Mouse (Mus musculus): Measurements from ENCODE around the gene Cd3g.
A peak's percentile ranks its signal among the peaks of the same experiment; 100 is the strongest.
"Not testable (repeated sequence)": the region's sequence is repeated elsewhere in the genome, so short reads cannot be mapped to it uniquely, and the experiment has no call there.

The Cd3g gene

GRCm38 (mm10) chr9:44986242-44986781 lies 6.1 kb upstream of the Cd3g start:
- DNase-seq (ENCODE audit: low read depth) = peak; percentile 68

GRCm38 (mm10) chr9:44985721-44986161 lies 5.5 kb upstream of the Cd3g start:
- no peak for DNase-seq (ENCODE audit: low read depth)

- no peak for DNase-seq (ENCODE audit: low read depth)
Measured at GRCm38 (mm10) chr9:44983001-44983400, 2.8 kb upstream of the Cd3g start.

- no peak for DNase-seq (ENCODE audit: low read depth)
Measured at GRCm38 (mm10) chr9:44982531-44982930, 2.3 kb upstream of the Cd3g start.

- DNase-seq (ENCODE audit: low read depth) = no peak
Measured at GRCm38 (mm10) chr9:44982081-44982480, 1.9 kb upstream of the Cd3g start.

GRCm38 (mm10) chr9:44981676-44982075 lies 1.4 kb upstream of the Cd3g start, which contains the start of gene Cd3d:
Gene Cd3d, plus strand, starts transcription at chr9:44981786.
- no peak for DNase-seq (ENCODE audit: low read depth)

- DNase-seq (ENCODE audit: low read depth) = no peak
Measured at GRCm38 (mm10) chr9:44981104-44981503, 873 bp upstream of the Cd3g start.

GRCm38 (mm10) chr9:44979806-44980205 lies 425 bp downstream of the Cd3g start:
- no peak for DNase-seq (ENCODE audit: low read depth)

- DNase-seq (ENCODE audit: low read depth) = no peak
Measured at GRCm38 (mm10) chr9:44977813-44978212, 2.4 kb downstream of the Cd3g start.

GRCm38 (mm10) chr9:44969450-44969849 lies 10.8 kb downstream of the Cd3g start:
- no peak for DNase-seq (ENCODE audit: low read depth)

- DNase-seq (ENCODE audit: low read depth) = not testable (repeated sequence)
Measured at GRCm38 (mm10) chr9:44967763-44968162, 12.5 kb downstream of the Cd3g start.

GRCm38 (mm10) chr9:44966815-44967242 lies 13.4 kb downstream of the Cd3g start:
- peak; percentile 83 for DNase-seq (ENCODE audit: low read depth)

GRCm38 (mm10) chr9:44965833-44966466 lies 14.3 kb downstream of the Cd3g start:
- DNase-seq (ENCODE audit: low read depth) = no peak

- DNase-seq (ENCODE audit: low read depth) = peak; percentile 100
Measured at GRCm38 (mm10) chr9:44965126-44965832, 15.0 kb downstream of the Cd3g start, which contains the start of gene Ube4a. Gene Ube4a, minus strand, starts transcription at chr9:44965600.

GRCm38 (mm10) chr9:44954432-44954831 lies 25.8 kb downstream of the Cd3g start:
- no peak for DNase-seq (ENCODE audit: low read depth)

GRCm38 (mm10) chr9:44947836-44948235 lies 32.4 kb downstream of the Cd3g start:
- DNase-seq (ENCODE audit: low read depth) = no peak

- no peak for DNase-seq (ENCODE audit: low read depth)
Measured at GRCm38 (mm10) chr9:44946185-44946695, 34.0 kb downstream of the Cd3g start.

GRCm38 (mm10) chr9:44942421-44942820 lies 37.8 kb downstream of the Cd3g start:
- no peak for DNase-seq (ENCODE audit: low read depth)

- DNase-seq (ENCODE audit: low read depth) = no peak
Measured at GRCm38 (mm10) chr9:44941756-44942155, 38.5 kb downstream of the Cd3g start.

GRCm38 (mm10) chr9:44921543-44921942 lies 58.7 kb downstream of the Cd3g start:
- DNase-seq (ENCODE audit: low read depth) = no peak

GRCm38 (mm10) chr9:44921123-44921468 lies 59.1 kb downstream of the Cd3g start:
- no peak for DNase-seq (ENCODE audit: low read depth)

- peak; percentile 95 for DNase-seq (ENCODE audit: low read depth)
Measured at GRCm38 (mm10) chr9:44920374-44921122, 59.7 kb downstream of the Cd3g start, which contains the start of gene Atp5l. Gene Atp5l, minus strand, starts transcription at chr9:44920742.

Data from c-Kit-positive CD71-negative TER-119-negative erythroid progenitor cells, embryonic 14.5 days (primary cell).